Mouse (Mus musculus) lung, postnatal 0 days (tissue): ENCODE measurements at regions not wholly inside any gene's neighbourhood (a gene's known extent, or its start where the extent isn't known, plus 50 kb on each side); places are given as distances from the start of the nearest gene placed in this dataset.

ENCODE experiments used
- ATAC-seq: fragments of 200-750 bp; cut with Nextera tagmentation; 2 replicates; pipeline ENCODE4 v1.8.0; 2017; ENCODE audit warnings: moderate library complexity
- DNase-seq: peaks from one replicate; pipeline ENCODE4 v3.0.0-alpha.2; 2016; ENCODE audit warnings: low spot score
- H3K27ac ChIP-seq: fragments of 300-500 bp; sonication (generic); 2 replicates; pipeline ENCODE4 v1.5.1; 2014; ENCODE audit warnings: antibody characterized with exemption, mild to moderate bottlenecking, low read length, mixed read lengths
- H3K27me3 ChIP-seq: fragments of 300-500 bp; sonication (generic); replicated peaks from 2 replicates; pipeline ENCODE4 v1.6.1; 2014; ENCODE audit warnings: low read length, mixed read lengths; ENCODE audit not compliant: insufficient read depth
- H3K36me3 ChIP-seq: fragments of 300-500 bp; sonication (generic); 2 replicates; pipeline ENCODE4 v1.6.1; 2014; ENCODE audit warnings: low read length, mixed read lengths; ENCODE audit not compliant: insufficient read depth
- H3K4me1 ChIP-seq: fragments of 300-500 bp; sonication (generic); 2 replicates; pipeline ENCODE4 v1.6.1; 2014; ENCODE audit warnings: antibody characterized with exemption, low read depth, low read length, mixed read lengths; ENCODE audit not compliant: insufficient read depth
- H3K4me2 ChIP-seq: fragments of 300-500 bp; sonication (generic); replicated peaks from 2 replicates; pipeline ENCODE4 v1.6.1; 2014; ENCODE audit warnings: low read depth, mild to moderate bottlenecking, low read length, moderate library complexity, mixed read lengths
- H3K4me3 ChIP-seq: fragments of 300-500 bp; sonication (generic); 2 replicates; pipeline ENCODE4 v1.5.1; 2014; ENCODE audit warnings: low read depth, low read length
- H3K9ac ChIP-seq: fragments of 300-500 bp; sonication (generic); replicated peaks from 2 replicates; pipeline ENCODE4 v1.6.1; 2014; ENCODE audit warnings: low read depth, mild to moderate bottlenecking
- H3K9me3 ChIP-seq: fragments of 300-500 bp; sonication (generic); 2 replicates; pipeline ENCODE4 v1.6.1; 2016; ENCODE audit warnings: low read length, mixed read lengths
- CTCF ChIP-seq: IDR thresholded peaks from 2 replicates; pipeline ENCODE4 v1.5.1; 2016; ENCODE audit warnings: antibody characterized with exemption, mild to moderate bottlenecking
- EP300 ChIP-seq: IDR thresholded peaks from 2 replicates; pipeline ENCODE4 v1.6.1; 2016; ENCODE audit warnings: antibody characterized with exemption, mild to moderate bottlenecking, control low read depth
- WGBS: fragments of 180-500 bp; shearing (Covaris S2); extraction: QIAGEN DNeasy Blood & Tissue Kit; methylation state at CpG from one replicate; pipeline ENCODE4 v1.1.7; 2014; 5-methylcytosine and 5-hydroxymethylcytosine counted together

DNA sequence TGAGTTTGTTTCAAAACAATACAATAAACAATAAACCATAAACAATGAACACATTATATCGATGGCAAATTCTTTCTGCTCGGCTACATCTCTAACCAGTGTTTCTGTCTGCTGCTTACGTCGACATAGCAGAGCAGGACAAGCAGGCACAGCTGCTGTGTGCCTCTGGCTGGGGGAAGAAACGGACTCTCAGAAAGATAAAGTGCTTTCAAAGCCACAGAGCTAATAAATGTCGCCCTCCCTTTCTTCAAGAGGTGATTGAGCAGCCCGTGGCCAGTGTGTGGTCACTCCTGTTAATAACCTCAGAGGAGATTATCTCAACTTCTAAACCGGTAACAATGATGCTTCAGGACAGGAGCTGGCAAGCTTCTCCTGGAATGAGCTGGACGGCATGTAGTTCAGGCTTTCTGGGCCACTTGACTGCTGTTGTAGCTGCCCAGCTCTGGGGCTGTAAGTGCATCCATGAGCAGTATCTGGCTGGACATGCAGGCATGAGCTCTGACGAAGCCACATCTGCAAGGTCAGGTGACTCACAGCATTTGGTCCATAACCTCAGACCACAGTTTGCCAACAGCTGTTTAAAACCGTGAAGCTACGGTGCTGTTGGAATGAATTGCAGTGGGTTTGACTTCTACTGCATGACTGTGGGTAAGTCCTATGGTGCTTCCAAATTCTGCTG lies 55.6 kb downstream of the Evx1 start:
- Histone ChIP-seq H3K27ac (no peak overlapping the region), H3K4me3 (no peak overlapping the region), H3K4me1 (no peaks in the 10 kb centered on the region), H3K4me2 (no peak overlapping the region), H3K9ac (no peak overlapping the region), H3K27me3 (no peaks in the 10 kb centered on the region), H3K36me3 (no peaks in the 10 kb centered on the region), H3K9me3 (no peaks in the 10 kb centered on the region)
- DNase-seq (peak; percentile 9), ATAC-seq (no peak; the same call in 1 of the 2 replicates)
- WGBS: 22% methylated on average over 12 of the region's 12 CpGs
- TF ChIP-seq CTCF (no peak), EP300 (no peak)

DNA sequence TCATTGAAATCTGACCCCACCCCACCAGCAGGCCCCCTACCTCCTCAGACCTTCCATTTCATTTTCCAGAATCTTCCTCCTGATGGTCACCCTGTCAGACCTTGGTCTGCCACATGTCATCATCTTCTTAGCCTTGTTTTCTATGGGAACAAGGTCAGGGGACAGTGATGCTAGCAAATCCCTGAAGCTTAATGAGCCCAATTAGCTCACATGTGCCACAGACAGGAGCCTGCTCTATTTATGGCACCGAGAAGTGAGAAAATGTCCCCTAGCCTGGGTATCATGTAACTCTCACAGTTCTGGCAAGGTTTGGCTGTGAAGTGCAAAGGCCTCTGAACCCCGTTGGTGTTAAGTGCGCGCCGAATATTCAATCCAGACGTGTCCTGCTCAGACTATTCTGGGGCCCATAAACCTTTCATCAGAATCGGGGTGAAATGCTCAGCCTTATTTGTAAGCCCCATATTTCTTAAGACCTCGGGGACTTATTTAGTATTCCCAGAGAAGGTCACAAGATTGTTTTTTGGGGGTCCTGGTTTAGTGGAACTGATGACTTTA lies 57.6 kb downstream of the Evx1 start:
- ATAC-seq (no peak), DNase-seq (no peak)
- 87% methylated on average over 8 of the region's 8 CpGs for WGBS
- H3K9me3 ChIP-seq: no peaks in the 10 kb centered on the region
- no peak overlapping the region for H3K9ac ChIP-seq
- no peaks in the 10 kb centered on the region for H3K27me3 ChIP-seq
- no peak overlapping the region for H3K4me3 ChIP-seq
- H3K36me3 ChIP-seq: no peaks in the 10 kb centered on the region
- no peak overlapping the region for H3K4me2 ChIP-seq
- TF ChIP-seq CTCF: no peak
- TF ChIP-seq EP300: no peak
- H3K4me1 ChIP-seq: no peaks in the 10 kb centered on the region
- no peak overlapping the region for H3K27ac ChIP-seq

GRCm38 (mm10) chr6:52379146-52379545 lies 65.8 kb downstream of the Evx1 start:
- TF ChIP-seq CTCF (no peak), EP300 (no peak)
- Histone ChIP-seq H3K4me3 (no peak overlapping the region), H3K9ac (no peak overlapping the region), H3K4me2 (no peak overlapping the region), H3K9me3 (no peaks in the 10 kb centered on the region), H3K27ac (no peak overlapping the region), H3K27me3 (no peaks in the 10 kb centered on the region), H3K4me1 (no peaks in the 10 kb centered on the region), H3K36me3 (no peaks in the 10 kb centered on the region)
- no peak for DNase-seq
- 47% methylated on average over 3 of the region's 3 CpGs for WGBS
- ATAC-seq: no peak

- no peak for TF ChIP-seq CTCF
- no peak for TF ChIP-seq EP300
- H3K4me3 ChIP-seq: no peak overlapping the region
- no peak overlapping the region for H3K9ac ChIP-seq
- H3K36me3 ChIP-seq: no peaks in the 10 kb centered on the region
- WGBS: 30% methylated on average over 5 of the region's 5 CpGs
- ATAC-seq (no peak), DNase-seq (no peak)
- no peaks in the 10 kb centered on the region for H3K27me3 ChIP-seq
- H3K9me3 ChIP-seq: no peaks in the 10 kb centered on the region
- no peak overlapping the region for H3K4me2 ChIP-seq
- no peaks in the 10 kb centered on the region for H3K4me1 ChIP-seq
- no peak overlapping the region for H3K27ac ChIP-seq
These were observed 66.3 kb downstream of the Evx1 start for GRCm38 (mm10) chr6:52379588-52379987.

- TF ChIP-seq EP300 (no peak), CTCF (no peak)
- Histone ChIP-seq H3K36me3 (no peaks in the 10 kb centered on the region), H3K4me1 (no peaks in the 10 kb centered on the region), H3K27ac (no peak overlapping the region), H3K4me2 (no peak overlapping the region), H3K9me3 (no peaks in the 10 kb centered on the region), H3K27me3 (no peaks in the 10 kb centered on the region), H3K4me3 (no peak overlapping the region), H3K9ac (no peak overlapping the region)
- DNase-seq (peak; percentile 30), ATAC-seq (no peak)
- WGBS: 73% methylated on average over 2 of the region's 2 CpGs
These were observed 71.7 kb downstream of the Evx1 start for GRCm38 (mm10) chr6:52385044-52385443.

- no peaks in the 10 kb centered on the region for H3K27me3 ChIP-seq
- H3K9me3 ChIP-seq: no peaks in the 10 kb centered on the region
- H3K4me2 ChIP-seq: no peak overlapping the region
- H3K27ac ChIP-seq: no peak overlapping the region
- TF ChIP-seq CTCF (no peak), EP300 (no peak)
- no peaks in the 10 kb centered on the region for H3K36me3 ChIP-seq
- ATAC-seq: no peak
- 48% methylated on average over 5 of the region's 5 CpGs for WGBS
- no peak overlapping the region for H3K4me3 ChIP-seq
- DNase-seq: no peak
- no peaks in the 10 kb centered on the region for H3K4me1 ChIP-seq
- no peak overlapping the region for H3K9ac ChIP-seq
These were observed 88.1 kb downstream of the Evx1 start for GRCm38 (mm10) chr6:52401404-52401803.
